Mouse (Mus musculus) thymus, adult 2 months (tissue): ENCODE data around the gene Itgb7.

Experiments used
- CTCF ChIP-seq: fragments of 200-500 bp; IDR thresholded peaks from 2 replicates; pipeline ENCODE4 v1.5.1; 2012; ENCODE audit warnings: mild to moderate bottlenecking, control low read depth, low read length, moderate library complexity, borderline replicate concordance; ENCODE audit not compliant: control insufficient read depth, poor library complexity, insufficient read depth; ENCODE audit errors: extremely low read depth
- POLR2A ChIP-seq: fragments of 200-500 bp; IDR thresholded peaks from 2 replicates; pipeline ENCODE4 v1.6.1; 2012; ENCODE audit warnings: mild to moderate bottlenecking, low read length, control low read depth, moderate library complexity; ENCODE audit not compliant: control insufficient read depth, poor library complexity, insufficient read depth; ENCODE audit errors: extremely low read depth

DNA sequence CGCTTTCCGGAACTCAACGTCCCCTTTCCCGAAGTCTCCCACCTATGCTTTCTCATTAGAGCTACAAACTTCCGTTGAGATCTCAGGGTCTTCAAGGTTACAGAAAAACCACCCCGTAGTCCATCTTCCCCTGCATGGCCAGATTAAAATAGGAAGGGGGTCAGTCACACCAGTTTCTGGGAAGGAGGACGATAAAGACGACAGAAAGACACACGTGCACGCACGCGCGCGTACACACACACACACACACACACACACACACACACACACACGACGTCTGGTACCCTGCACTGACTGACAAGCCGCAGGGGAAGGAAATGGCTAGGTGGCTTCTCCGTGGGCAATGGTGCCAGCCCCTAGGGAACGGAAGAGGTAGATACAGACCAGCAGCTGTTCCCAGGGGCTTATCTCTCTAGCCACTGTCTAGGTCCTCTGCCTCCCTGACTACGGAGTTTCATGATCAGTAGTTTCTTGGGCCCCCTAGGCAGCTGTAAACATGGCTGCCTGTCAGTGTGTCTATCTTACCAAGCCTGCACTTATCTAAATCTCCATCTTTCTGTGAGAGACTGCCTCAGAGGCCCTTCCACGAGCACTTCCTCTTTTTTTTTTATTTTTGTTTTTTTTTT is 6.6 kb downstream of the Itgb7 start:
- TF ChIP-seq CTCF = no peak
- no peak for TF ChIP-seq POLR2A
